Comparison of ENCODE assay signal across 10 mouse cellular contexts in genomic region chr3:145442268-145442667, GRCm38 (mm10).
DNase-seq lines count a peak whose midpoint lies in the region; ATAC-seq and TF ChIP-seq lines count a peak whose summit lies in the region.
"Had no signal": no experiment of that assay in that cellular context is flagged by ENCODE, and none has a peak within 500 bp of the region (broad histone marks: within the 10 kb centered on the region; RNA-seq: fewer than 3 reads in every experiment).

No protein-coding gene starts in this region.

- H3K9me3 ChIP-seq in forebrain, postnatal 0 days (ENCODE audit: low read length), result no peaks in the 10 kb centered on the region
- no peaks in the 10 kb centered on the region for H3K9me3 ChIP-seq in forebrain, embryonic 13.5 days (replicated peaks)
- H3K9me3 ChIP-seq in midbrain, embryonic 11.5 days (ENCODE audit: control insufficient read depth, low read length), result no peaks in the 10 kb centered on the region
- H3K9me3 ChIP-seq in midbrain, embryonic 13.5 days, result no peaks in the 10 kb centered on the region
- H3K9me3 ChIP-seq: heart, embryonic 13.5 days had no signal

- H3K4me1 ChIP-seq in forebrain, postnatal 0 days (ENCODE audit: insufficient read depth), result no peaks in the 10 kb centered on the region
- peaks cover 4% of the 10 kb centered on the region; the same call in 1 of the 2 replicates for H3K4me1 ChIP-seq in forebrain, embryonic 13.5 days
- no peaks in the 10 kb centered on the region for H3K4me1 ChIP-seq in midbrain, embryonic 11.5 days (ENCODE audit: control insufficient read depth, insufficient read depth, low read length)
- no peaks in the 10 kb centered on the region for H3K4me1 ChIP-seq in midbrain, embryonic 13.5 days (replicated peaks)
- H3K4me1 ChIP-seq in thymus, adult 2 months (replicated peaks; ENCODE audit: control insufficient read depth, insufficient read depth, low read length), result no peaks in the 10 kb centered on the region
- H3K4me1 ChIP-seq: heart, embryonic 13.5 days; megakaryocyte, embryonic 14.5 days had no signal

- peak; percentile 53 for TF ChIP-seq CTCF in forebrain, postnatal 0 days (IDR thresholded peaks at IDR 0.05; ENCODE audit: low read depth)
- no peak for TF ChIP-seq CTCF in thymus, adult 2 months (IDR thresholded peaks at IDR 0.05; ENCODE audit: borderline replicate concordance, control insufficient read depth, extremely low read depth, insufficient read depth, low read length, poor library complexity)

- no peak overlapping the region for H3K9ac ChIP-seq in forebrain, postnatal 0 days
- no peak overlapping the region for H3K9ac ChIP-seq in forebrain, embryonic 13.5 days
- no peak overlapping the region for H3K9ac ChIP-seq in midbrain, embryonic 11.5 days (ENCODE audit: low read length)
- no peak overlapping the region for H3K9ac ChIP-seq in midbrain, embryonic 13.5 days (replicated peaks)
- H3K9ac ChIP-seq: heart, embryonic 13.5 days had no signal

- no peaks in the 10 kb centered on the region for H3K36me3 ChIP-seq in forebrain, postnatal 0 days (ENCODE audit: insufficient read depth)
- H3K36me3 ChIP-seq in forebrain, embryonic 13.5 days (ENCODE audit: poor library complexity, severe bottlenecking), result no peaks in the 10 kb centered on the region
- no peaks in the 10 kb centered on the region for H3K36me3 ChIP-seq in midbrain, embryonic 11.5 days (ENCODE audit: control insufficient read depth, insufficient read depth, low read length)
- H3K36me3 ChIP-seq in midbrain, embryonic 13.5 days, result no peaks in the 10 kb centered on the region
- H3K36me3 ChIP-seq in thymus, adult 2 months (ENCODE audit: control insufficient read depth, insufficient read depth, low read length), result no peaks in the 10 kb centered on the region
- H3K36me3 ChIP-seq: heart, embryonic 13.5 days had no signal

- ATAC-seq in forebrain, postnatal 0 days, result no peak
- ATAC-seq in forebrain, embryonic 13.5 days, result no peak
- ATAC-seq in midbrain, embryonic 11.5 days (ENCODE audit: low FRiP score), result peak; percentile 65; the same call in 1 of the 2 replicates
- ATAC-seq in midbrain, embryonic 13.5 days, result no peak

- no peaks in the 10 kb centered on the region for H3K27me3 ChIP-seq in forebrain, postnatal 0 days (ENCODE audit: insufficient read depth, low read length)
- no peaks in the 10 kb centered on the region for H3K27me3 ChIP-seq in forebrain, embryonic 13.5 days
- no peaks in the 10 kb centered on the region for H3K27me3 ChIP-seq in midbrain, embryonic 11.5 days (ENCODE audit: control insufficient read depth, insufficient read depth, low read length)
- no peaks in the 10 kb centered on the region for H3K27me3 ChIP-seq in midbrain, embryonic 13.5 days
- no peaks in the 10 kb centered on the region for H3K27me3 ChIP-seq in thymus, adult 2 months (ENCODE audit: control insufficient read depth, insufficient read depth, low read length)
- H3K27me3 ChIP-seq: heart, embryonic 13.5 days; megakaryocyte, embryonic 14.5 days had no signal

- no peak overlapping the region for H3K4me2 ChIP-seq in forebrain, postnatal 0 days (ENCODE audit: low read depth)
- H3K4me2 ChIP-seq in forebrain, embryonic 13.5 days, result no peak overlapping the region
- H3K4me2 ChIP-seq in midbrain, embryonic 11.5 days, result no peak overlapping the region
- H3K4me2 ChIP-seq in midbrain, embryonic 13.5 days (replicated peaks), result no peak overlapping the region
- H3K4me2 ChIP-seq: heart, embryonic 13.5 days had no signal

- DNase-seq in forebrain, postnatal 0 days, result peak; percentile 26
- no peak for DNase-seq in midbrain, embryonic 11.5 days (ENCODE audit: low spot score, missing footprints)
- peak; percentile 41 for DNase-seq in embryo, embryonic 9.5 days (ENCODE audit: extremely low spot score)
- peak; percentile 12 to 50 for DNase-seq in left cerebral cortex, postnatal 25 days (ENCODE audit: low spot score in 2 of 2)
- no peak for DNase-seq in thymus, adult 2 months
- DNase-seq in spleen, adult 12 weeks (ENCODE audit: low spot score), result no peak

- WGBS in forebrain, postnatal 0 days, result 90% methylated on average over 1 of the region's 1 CpGs
- WGBS in forebrain, embryonic 13.5 days, result 93% methylated on average over 1 of the region's 1 CpGs
- WGBS in midbrain, embryonic 11.5 days, result 81% methylated on average over 1 of the region's 1 CpGs
- WGBS in midbrain, embryonic 13.5 days, result 85% methylated on average over 1 of the region's 1 CpGs
- 96% methylated on average over 1 of the region's 1 CpGs for WGBS in thymus, adult 2 months

- intact Hi-C loops in left cerebral cortex, postnatal 25 days (cut with DNase I), result no loop called here

- no peak overlapping the region for H3K27ac ChIP-seq in forebrain, postnatal 0 days (ENCODE audit: low read depth, low read length)
- H3K27ac ChIP-seq in forebrain, embryonic 13.5 days, result no peak overlapping the region
- no peak overlapping the region for H3K27ac ChIP-seq in midbrain, embryonic 11.5 days (ENCODE audit: low read depth, low read length)
- no peak overlapping the region for H3K27ac ChIP-seq in midbrain, embryonic 13.5 days
- no peak overlapping the region for H3K27ac ChIP-seq in thymus, adult 2 months (ENCODE audit: control insufficient read depth, insufficient read depth, low read length)
- H3K27ac ChIP-seq: heart, embryonic 13.5 days had no signal

- TF ChIP-seq POLR2A in thymus, adult 2 months (IDR thresholded peaks at IDR 0.05; ENCODE audit: control insufficient read depth, extremely low read depth, insufficient read depth, low read length, poor library complexity), result no peak

- H3K4me3 ChIP-seq in forebrain, postnatal 0 days (ENCODE audit: low read depth, low read length), result no peak overlapping the region
- H3K4me3 ChIP-seq in forebrain, embryonic 13.5 days, result no peak overlapping the region
- no peak overlapping the region for H3K4me3 ChIP-seq in midbrain, embryonic 11.5 days (ENCODE audit: low read depth, low read length)
- H3K4me3 ChIP-seq in midbrain, embryonic 13.5 days (replicated peaks), result no peak overlapping the region
- H3K4me3 ChIP-seq in thymus, adult 2 months (ENCODE audit: control insufficient read depth, insufficient read depth, low read length), result no peak overlapping the region
- H3K4me3 ChIP-seq: heart, embryonic 13.5 days; megakaryocyte, embryonic 14.5 days had no signal

Comparison
In these comparisons a context has a peak if more than half of its experiments do, and no peak if none do; other contexts are left out.
1. DNase-seq: peak in forebrain, postnatal 0 days (single experiment), embryo, embryonic 9.5 days (single experiment) and left cerebral cortex, postnatal 25 days (2 of 2); none in midbrain, embryonic 11.5 days (single experiment), thymus, adult 2 months (single experiment) and spleen, adult 12 weeks (single experiment).